ENCODE assay signal across 12 mouse cellular contexts in genomic region chr9:62781965-62782364, GRCm38 (mm10). TPM values are rescaled to one million over a fixed set of nuclear protein-coding genes. Genes with fewer than 3 reads are reported as not detected.
A peak's percentile ranks its signal among the peaks of the same experiment; 100 is the strongest.
DNase-seq lines count a peak whose midpoint lies in the region; ATAC-seq and TF ChIP-seq lines count a peak whose summit lies in the region.
"Had no signal": no experiment of that assay in that cellular context is flagged by ENCODE, and none has a peak within 500 bp of the region (broad histone marks: within the 10 kb centered on the region; RNA-seq: fewer than 3 reads in every experiment).

No protein-coding gene starts in this region.

- no peaks in the 10 kb centered on the region for H3K9me3 ChIP-seq in kidney, embryonic 16.5 days (ENCODE audit: low read length)
- H3K9me3 ChIP-seq: neural tube, embryonic 12.5 days had no signal

- intact Hi-C loops in heart, adult 2 months (cut with DNase I): loop anchor here (5.0 to 10.0 kb wide), 2 partner anchors 45 to 307 kb away; no protein-coding TSS in a partner anchor
- intact Hi-C loops in heart, postnatal 25 days (cut with DNase I): no loop called here

- no peak for TF ChIP-seq CTCF in heart, adult 2 months (IDR thresholded peaks at IDR 0.05)
- TF ChIP-seq CTCF in thymus, adult 2 months (IDR thresholded peaks at IDR 0.05; ENCODE audit: borderline replicate concordance, control insufficient read depth, extremely low read depth, insufficient read depth, low read length, poor library complexity): no peak

- peak in 1 of 2 experiments; percentile 38 for DNase-seq in heart, adult 2 months
- no peak for DNase-seq in heart, postnatal 25 days (ENCODE audit: low spot score)
- DNase-seq in retina, embryonic 14.5 days (ENCODE audit: low spot score): peak; percentile 32
- DNase-seq in retina, postnatal 1 day: no peak
- DNase-seq in telencephalon, adult 2 months (ENCODE audit: low read depth, low spot score): peak; percentile 55
- DNase-seq in thymus, adult 2 months: no peak
- no peak for DNase-seq in gastrocnemius, postnatal 25 days
- DNase-seq: cerebellum, adult 11 months; thymus, postnatal 25 days had no signal

- H3K27ac ChIP-seq in heart, adult 2 months: no peak overlapping the region
- H3K27ac ChIP-seq in kidney, embryonic 16.5 days (ENCODE audit: low read length): peak overlapping the region; percentile 20; the same call in 1 of the 2 replicates
- no peak overlapping the region for H3K27ac ChIP-seq in thymus, adult 2 months (ENCODE audit: control insufficient read depth, insufficient read depth, low read length)
- H3K27ac ChIP-seq: neural tube, embryonic 12.5 days had no signal

- peak; percentile 55 for ATAC-seq in kidney, embryonic 16.5 days (ENCODE audit: low FRiP score, low TSS enrichment)

- H3K79me2 ChIP-seq in heart, adult 2 months (replicated peaks; ENCODE audit: control insufficient read depth, insufficient read depth, low read length): no peaks in the 10 kb centered on the region

- 50% methylated on average over 3 of the region's 3 CpGs for WGBS in heart, adult 2 months
- 46% methylated on average over 3 of the region's 3 CpGs for WGBS in kidney, embryonic 16.5 days
- WGBS in thymus, adult 2 months: 87% methylated on average over 3 of the region's 3 CpGs

- TF ChIP-seq POLR2A in heart, adult 2 months (IDR thresholded peaks at IDR 0.05; ENCODE audit: insufficient read depth, low read depth, low read length): no peak
- no peak for TF ChIP-seq POLR2A in thymus, adult 2 months (IDR thresholded peaks at IDR 0.05; ENCODE audit: control insufficient read depth, extremely low read depth, insufficient read depth, low read length, poor library complexity)

- no peaks in the 10 kb centered on the region for H3K4me1 ChIP-seq in heart, adult 2 months (ENCODE audit: control insufficient read depth, insufficient read depth, low read length)
- H3K4me1 ChIP-seq in kidney, embryonic 16.5 days (ENCODE audit: insufficient read depth, low read length): peaks cover 22% of the 10 kb centered on the region
- H3K4me1 ChIP-seq in thymus, adult 2 months (replicated peaks; ENCODE audit: control insufficient read depth, insufficient read depth, low read length): no peaks in the 10 kb centered on the region

- H3K9ac ChIP-seq in heart, adult 2 months (ENCODE audit: low read depth, low read length): no peak overlapping the region
- H3K9ac ChIP-seq in kidney, embryonic 16.5 days (replicated peaks; ENCODE audit: low read length): no peak overlapping the region
- H3K9ac ChIP-seq: neural tube, embryonic 12.5 days had no signal

- H3K36me3 ChIP-seq in heart, adult 2 months (ENCODE audit: control insufficient read depth, insufficient read depth, low read length): no peaks in the 10 kb centered on the region
- no peaks in the 10 kb centered on the region for H3K36me3 ChIP-seq in kidney, embryonic 16.5 days (ENCODE audit: insufficient read depth, low read length)
- H3K36me3 ChIP-seq in thymus, adult 2 months (ENCODE audit: control insufficient read depth, insufficient read depth, low read length): no peaks in the 10 kb centered on the region
- H3K36me3 ChIP-seq: neural tube, embryonic 12.5 days had no signal

- H3K4me3 ChIP-seq in heart, adult 2 months: no peak overlapping the region
- no peak overlapping the region for H3K4me3 ChIP-seq in kidney, embryonic 16.5 days (ENCODE audit: low read length)
- H3K4me3 ChIP-seq in thymus, adult 2 months (ENCODE audit: control insufficient read depth, insufficient read depth, low read length): no peak overlapping the region
- H3K4me3 ChIP-seq: erythroblast, embryonic 14.5 days; neural tube, embryonic 12.5 days had no signal

- 0 out of 2 replicates have a peak, but pooled peaks have one; percentile 32 for TF ChIP-seq EP300 in heart, adult 2 months (IDR thresholded peaks at IDR 0.05; ENCODE audit: insufficient read depth, low read depth, low read length)

- no peak overlapping the region for H3K4me2 ChIP-seq in kidney, embryonic 16.5 days (replicated peaks; ENCODE audit: low read depth, low read length)
- H3K4me2 ChIP-seq: neural tube, embryonic 12.5 days had no signal

- no peaks in the 10 kb centered on the region for H3K27me3 ChIP-seq in heart, adult 2 months (ENCODE audit: control insufficient read depth, insufficient read depth, low read length)
- H3K27me3 ChIP-seq in kidney, embryonic 16.5 days (ENCODE audit: insufficient read depth, low read length): no peaks in the 10 kb centered on the region
- no peaks in the 10 kb centered on the region for H3K27me3 ChIP-seq in thymus, adult 2 months (ENCODE audit: control insufficient read depth, insufficient read depth, low read length)
- H3K27me3 ChIP-seq: neural tube, embryonic 12.5 days had no signal

RNA-seq across cellular contexts. Expression of gene Fem1b, which starts 29.8 kb away (rescaled TPM):
- total RNA-seq in heart, adult 2 months (2021): 10 to 100 TPM; 16.1 to 16.7 TPM
- 4.9 and 10.2 TPM in 2 replicates for polyA plus RNA-seq in heart, adult 2 months (2012; rRNA removed)
- total RNA-seq in heart, postnatal 25 days (2021): 10 to 100 TPM; 18.2 to 20.6 TPM
- 23.1 and 23.5 TPM in 2 replicates for polyA plus RNA-seq in kidney, embryonic 16.5 days (2015; fragmentation: Nextera tagmentation; extraction: Ambion mirVana)
- polyA plus RNA-seq in thymus, adult 2 months (2012; rRNA removed): 15.3 and 20.5 TPM in 2 replicates
- 10 to 100 TPM; 14.1 to 15.4 TPM for total RNA-seq in gastrocnemius, postnatal 25 days (2021)

RNA-seq across cellular contexts. Expression of gene Cln6, which starts 56.6 kb away (rescaled TPM):
- 10 to 100 TPM; 18.3 to 26.0 TPM for total RNA-seq in heart, adult 2 months (2021)
- 30.4 and 36.6 TPM in 2 replicates for polyA plus RNA-seq in heart, adult 2 months (2012; rRNA removed)
- total RNA-seq in heart, postnatal 25 days (2021): 10 to 100 TPM; 18.0 to 19.7 TPM
- polyA plus RNA-seq in kidney, embryonic 16.5 days (2015; fragmentation: Nextera tagmentation; extraction: Ambion mirVana): 26.4 and 31.3 TPM in 2 replicates
- polyA plus RNA-seq in thymus, adult 2 months (2012; rRNA removed): 83.6 and 106 TPM in 2 replicates
- total RNA-seq in gastrocnemius, postnatal 25 days (2021): 10 to 100 TPM; 10.7 to 11.9 TPM

Comparison
In these comparisons a context has a peak if more than half of its experiments do, and no peak if none do; other contexts are left out.
1. DNase-seq: peak in retina, embryonic 14.5 days (single experiment) and telencephalon, adult 2 months (single experiment); none in heart, postnatal 25 days (single experiment), retina, postnatal 1 day (single experiment), thymus, adult 2 months (single experiment) and gastrocnemius, postnatal 25 days (single experiment).